Mouse (Mus musculus) urinary bladder, postnatal 14 days (tissue): ENCODE measurements around the gene Gramd1b.

Source experiments
- DNase-seq: peaks from one replicate; pipeline ENCODE4 v3.0.0; 2021; ENCODE audit warnings: low spot score

Gene Gramd1b

DNA sequence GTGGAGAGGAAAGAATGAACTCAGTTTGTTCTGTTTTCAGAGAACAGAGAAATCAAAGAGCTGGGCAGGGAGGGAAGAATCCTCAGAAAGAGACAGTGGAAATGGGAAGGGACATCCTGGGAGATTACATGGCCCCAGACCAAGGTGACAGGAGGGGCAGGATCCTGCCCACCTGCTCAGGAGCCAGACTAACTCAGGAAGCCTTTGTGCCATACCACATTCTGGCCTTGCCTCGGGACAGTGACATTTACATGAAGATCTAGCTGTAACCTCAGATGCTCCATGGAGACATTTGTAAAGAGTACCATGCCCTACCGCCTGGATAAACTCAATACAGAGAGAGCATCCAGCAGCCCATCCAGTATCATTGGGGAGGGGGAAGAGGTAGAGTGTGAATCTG lies 196.6 kb downstream of the Gramd1b start:
- DNase-seq: no peak

DNA sequence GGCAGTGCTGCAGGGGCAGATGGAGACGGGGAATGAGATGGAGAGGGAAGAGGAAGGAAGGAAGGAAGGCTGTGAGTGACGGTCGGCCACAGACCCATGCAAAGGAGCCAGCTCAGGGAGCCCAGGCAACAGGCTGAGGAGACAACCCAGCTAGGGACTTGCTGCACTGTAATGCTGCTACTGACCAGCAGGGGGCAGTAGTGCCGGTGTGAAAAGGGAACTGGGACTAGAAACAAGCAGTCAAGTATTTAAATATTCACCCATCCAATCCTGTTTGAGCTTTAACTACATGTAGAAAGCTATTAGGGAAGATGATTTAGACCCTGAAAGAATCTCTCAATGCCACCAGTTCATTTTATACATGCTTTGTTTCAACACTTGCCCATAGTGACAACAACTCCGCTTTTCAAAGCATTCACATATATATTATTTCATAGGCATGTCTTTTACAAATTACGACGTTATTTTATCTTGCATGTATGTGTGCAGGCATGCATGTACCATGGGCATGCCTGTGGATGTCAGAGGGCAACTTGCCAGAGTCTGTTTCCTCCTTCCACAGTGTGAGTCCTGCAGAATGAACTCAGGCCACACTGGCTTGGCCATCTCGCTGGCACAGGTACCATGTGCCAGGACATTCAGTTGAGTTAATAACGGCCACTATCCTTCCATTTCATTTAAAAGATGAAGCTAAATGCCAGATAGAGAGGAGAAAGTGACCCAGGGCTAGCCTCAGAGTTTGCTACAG lies 197.4 kb downstream of the Gramd1b start:
- peak; percentile 74 for DNase-seq

DNA sequence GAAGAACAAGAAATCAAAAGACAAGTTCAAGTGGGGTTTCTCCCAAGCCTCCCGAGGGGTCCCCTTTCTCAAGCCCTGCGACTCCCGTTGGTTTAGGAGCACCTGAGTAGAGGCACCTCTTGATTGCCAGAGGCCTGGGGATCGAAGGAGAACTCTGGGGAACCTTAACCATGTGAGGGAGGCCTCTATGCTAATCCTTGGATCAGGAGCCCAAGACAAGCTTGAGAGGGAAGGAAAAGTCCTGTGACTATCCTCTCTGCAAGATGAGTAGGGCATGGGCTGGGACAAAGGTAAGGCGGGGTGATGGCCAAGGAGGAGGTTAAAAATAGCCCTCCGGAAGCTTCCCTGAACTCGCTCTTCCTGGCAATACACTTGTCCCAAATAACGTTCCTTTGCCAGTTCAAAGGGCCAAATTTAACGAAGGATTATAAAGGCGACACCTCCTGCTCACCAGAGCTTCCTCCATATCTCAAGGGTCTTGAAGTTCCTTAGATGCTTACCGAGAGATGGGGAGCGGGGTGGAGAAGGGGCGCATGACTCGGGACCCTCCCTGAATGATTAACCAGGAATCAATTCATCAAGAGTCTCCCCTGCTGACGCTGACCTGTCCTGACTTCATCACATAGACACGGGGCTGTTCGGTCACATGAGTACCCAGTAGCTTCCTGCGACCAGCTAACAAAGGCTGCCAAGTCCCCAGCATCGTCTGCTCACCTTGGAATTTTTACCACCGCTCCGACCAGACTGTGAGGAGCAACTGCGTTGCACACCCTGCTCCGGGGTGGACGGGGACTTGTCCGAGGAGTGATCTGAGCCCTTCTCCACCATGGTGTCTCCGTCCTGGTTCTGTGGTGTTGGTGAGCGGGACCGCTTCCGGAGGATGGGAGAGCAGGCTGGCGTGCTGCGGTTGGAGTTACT lies 198.2 kb downstream of the Gramd1b start:
- no peak for DNase-seq

DNA sequence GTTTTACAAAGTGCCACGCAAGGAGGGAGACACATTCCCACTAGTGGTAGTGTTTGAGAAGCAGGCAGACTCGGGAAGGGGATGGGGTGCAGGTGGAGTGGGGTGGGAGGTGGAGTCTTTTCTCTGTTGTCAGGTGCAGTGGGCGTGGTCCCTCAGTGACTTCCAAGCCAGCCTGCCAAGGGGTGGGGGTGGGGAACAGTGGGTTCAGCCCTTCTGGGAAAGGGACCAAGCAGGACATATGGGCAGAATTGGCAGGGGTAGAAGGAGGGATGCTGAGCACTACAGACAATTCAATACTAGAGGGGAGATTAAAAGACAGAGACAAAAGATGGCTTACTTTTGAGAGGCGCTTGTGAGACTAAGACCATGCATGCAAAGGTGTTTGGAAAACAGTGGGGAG lies 198.9 kb downstream of the Gramd1b start:
- DNase-seq: no peak

DNA sequence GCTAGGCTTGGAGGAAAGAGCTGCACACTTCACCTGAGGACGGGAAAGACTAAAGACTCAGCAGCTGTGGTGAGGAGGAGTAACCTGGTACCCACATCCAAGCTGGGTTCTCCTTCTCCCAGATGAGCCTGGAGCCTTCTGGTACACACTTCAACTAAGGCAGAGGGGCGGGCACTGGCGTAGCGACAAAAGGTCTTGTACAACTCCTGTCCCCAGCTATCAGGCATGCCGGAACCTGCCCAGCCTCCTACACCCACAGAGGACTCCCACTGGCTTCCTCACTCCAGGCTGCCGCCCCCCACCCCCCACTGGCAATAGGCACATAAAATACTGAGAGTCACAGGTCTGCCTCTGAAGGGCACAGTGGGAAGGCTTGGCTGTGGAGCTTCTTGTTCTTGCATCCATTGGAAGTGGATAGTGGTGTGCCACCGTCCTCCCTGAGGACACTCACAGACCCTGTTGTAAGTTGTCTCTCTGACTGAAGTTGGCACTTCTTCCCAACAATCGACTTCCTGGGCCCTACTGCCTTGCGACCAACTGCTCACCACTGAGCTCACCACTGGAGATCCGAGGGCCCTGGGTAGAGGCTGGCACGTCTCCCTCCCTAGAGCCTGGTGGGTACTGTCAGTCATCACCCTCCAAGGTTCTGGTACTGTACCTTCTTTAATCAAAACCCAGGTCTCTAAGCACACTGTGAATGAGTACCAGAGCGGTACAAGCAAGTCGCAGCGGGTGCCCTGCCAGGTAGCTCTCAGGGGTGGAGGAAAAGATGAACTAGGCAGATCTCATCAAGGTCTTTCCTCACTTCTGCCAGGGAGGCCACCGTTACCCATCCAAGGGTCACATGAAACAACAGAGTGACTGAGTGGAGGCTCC lies 199.5 kb downstream of the Gramd1b start:
- no peak for DNase-seq

DNA sequence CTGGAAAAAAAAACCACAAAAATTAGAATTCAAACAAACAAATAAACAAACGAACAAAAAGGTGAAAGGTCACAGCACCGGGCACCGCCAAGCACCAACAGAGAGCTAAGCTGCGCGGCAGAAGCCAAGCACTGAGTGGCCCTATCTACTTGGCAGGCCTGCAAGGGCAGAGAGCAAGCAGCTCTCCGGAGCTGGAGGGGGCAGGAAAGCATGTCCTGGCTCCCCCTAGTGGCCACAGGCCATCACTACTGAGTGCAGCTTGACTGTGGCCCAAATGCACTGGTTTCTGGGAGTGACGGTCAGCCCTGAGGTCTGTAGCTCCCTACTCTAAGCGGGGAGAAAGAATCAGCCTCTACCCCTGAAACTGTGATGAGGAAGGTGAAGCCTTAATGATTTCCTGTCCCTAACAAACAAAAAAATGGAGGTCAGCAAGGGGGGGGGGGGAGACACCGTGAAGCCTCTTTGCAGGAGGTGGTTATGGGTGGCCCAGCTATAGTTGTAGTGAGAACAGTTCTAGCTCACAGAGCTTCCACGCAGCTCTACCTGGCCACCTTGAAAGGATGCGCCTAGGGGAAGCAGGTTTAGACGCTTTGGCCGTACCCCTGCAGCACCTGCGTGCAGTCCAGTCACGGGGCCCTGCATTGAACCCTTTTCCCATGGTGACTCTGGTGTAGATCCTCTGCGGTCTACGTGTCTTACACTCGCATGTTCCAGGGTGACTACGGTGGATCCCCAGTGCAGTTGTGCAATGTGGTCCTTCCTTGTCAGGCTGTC lies 200.4 kb downstream of the Gramd1b start:
- peak; percentile 92 for DNase-seq

DNA sequence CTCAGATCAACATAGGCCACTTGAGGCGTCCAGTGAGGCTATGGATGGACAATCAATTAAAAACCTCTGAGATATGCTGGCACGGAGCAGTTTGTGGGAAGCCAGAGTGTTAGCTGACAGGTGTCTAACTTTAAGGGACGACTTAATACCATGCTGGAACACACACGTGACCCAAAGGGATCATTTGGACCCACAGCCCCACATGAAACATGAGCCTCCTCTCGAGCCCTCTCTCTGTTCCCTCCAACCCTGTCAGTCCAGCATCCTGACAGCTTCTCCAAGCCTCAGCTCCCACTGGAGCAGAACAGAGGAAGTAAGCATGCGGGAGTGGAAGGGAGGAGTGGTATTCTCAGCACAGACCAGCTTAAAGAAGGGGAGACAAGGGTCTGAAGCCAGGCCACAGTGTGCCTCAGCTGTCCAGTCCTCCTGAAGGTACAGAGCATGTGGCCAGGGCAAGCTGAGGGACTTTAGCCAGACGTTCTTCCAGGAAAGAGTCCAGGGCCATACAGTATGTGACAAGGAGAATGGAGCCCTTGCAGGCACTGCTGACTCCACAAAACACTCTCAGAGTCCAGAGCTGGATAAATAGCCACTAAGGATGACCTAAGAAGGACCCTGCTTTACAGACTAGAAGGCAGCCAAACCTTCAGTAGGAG lies 204.8 kb downstream of the Gramd1b start:
- no peak for DNase-seq

DNA sequence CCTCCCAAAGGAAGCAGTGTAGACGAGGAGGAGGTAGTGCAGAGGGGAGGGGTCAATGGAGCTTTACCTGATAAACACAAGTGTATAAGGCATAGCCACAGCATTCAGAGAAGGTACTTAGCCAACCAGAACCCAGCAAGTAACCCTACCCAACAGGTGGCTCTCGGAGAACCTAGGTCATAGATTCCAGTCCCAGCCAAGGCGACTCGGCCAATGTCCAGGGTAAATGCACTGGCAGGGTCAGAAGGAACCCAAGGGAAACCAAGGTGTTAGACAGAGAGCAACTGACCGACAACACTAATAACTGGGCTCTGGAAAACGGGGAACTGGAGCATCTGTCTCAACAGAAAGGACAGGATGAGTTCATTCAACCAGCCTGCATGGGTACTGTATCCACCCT lies 206.4 kb downstream of the Gramd1b start:
- no peak for DNase-seq

DNA sequence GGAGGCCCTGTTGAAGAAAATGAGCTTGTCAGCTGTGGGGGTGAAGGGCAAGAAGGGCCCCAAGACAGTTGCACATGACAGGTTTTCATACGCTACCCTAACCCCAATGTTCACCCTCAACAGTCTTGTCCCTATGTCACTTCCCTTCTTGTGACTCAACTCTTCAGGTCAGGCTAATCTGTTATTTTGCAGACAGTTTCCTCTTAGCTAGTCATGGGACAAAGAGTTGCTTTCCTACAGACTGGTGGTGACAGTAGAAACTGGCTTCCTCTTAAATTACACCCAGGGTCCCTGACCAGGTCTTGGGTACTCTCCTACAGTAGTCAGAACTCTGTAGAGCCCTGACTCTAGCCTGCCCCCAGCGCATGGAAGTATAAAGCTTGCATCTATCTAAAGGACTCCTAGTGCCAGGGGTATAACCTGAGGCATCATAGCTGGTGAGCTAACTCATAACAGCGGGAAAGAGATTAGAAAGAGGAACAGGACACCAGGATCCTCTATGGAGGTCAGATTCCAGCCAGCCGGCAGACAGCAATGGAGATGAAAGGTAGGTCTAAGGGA lies 206.9 kb downstream of the Gramd1b start:
- DNase-seq: no peak

DNA sequence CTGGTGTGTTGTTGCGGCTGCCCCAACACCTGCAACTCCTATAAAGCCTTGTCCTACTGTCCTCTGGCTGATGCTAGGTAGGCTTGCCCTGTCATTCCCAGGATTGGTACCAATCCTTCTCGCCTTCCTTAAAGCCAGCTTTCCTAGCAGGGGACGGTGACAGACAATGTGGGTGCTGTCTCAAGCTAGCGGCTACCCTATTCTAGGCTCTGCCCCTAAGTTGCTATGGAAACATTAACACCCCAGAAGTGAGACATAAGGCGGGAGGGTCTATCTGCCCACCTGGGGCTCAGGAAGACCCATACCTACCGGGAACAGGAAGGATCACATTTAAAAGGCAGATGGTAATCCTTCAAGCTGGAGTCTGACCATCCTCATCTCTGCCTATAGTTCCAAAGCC lies 207.4 kb downstream of the Gramd1b start:
- no peak for DNase-seq

DNA sequence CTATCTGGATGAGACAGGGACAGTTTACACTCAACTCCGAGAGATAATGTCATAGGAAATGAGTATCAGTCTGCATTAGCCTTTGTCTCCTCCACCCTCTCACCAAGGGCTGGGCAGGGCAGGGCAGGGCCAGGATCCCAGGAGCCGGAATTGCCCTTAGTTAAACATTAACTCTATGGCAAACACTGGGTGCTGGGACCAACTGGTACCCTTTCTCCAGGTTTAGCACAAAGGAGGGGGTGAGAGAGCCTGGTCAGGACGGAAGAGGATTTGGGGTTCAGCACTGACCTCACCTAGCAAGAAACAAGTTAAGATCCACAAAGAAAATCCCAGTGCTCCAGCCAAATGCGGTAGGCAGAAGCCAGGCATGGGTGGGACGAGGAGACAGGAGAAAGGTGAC lies 208.0 kb downstream of the Gramd1b start:
- DNase-seq: no peak

DNA sequence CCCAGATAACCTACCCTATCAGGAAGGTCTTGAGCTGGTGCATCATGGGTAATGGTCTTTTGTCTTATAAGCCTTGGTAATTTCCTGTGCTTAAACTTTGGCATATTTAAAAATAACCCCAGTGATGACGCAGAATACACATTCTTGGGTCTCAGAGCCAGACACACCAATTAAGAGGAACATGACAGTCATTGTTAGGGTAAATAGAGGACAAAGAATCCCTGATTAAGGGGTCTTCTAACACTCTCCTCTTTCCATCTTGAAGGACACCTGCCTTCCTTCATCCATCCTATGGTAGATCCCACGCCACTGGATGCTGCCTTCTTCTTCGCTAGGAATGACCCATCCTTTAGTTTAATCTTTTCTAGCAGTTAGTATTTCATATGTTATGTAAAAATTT lies 208.8 kb downstream of the Gramd1b start:
- no peak for DNase-seq

DNA sequence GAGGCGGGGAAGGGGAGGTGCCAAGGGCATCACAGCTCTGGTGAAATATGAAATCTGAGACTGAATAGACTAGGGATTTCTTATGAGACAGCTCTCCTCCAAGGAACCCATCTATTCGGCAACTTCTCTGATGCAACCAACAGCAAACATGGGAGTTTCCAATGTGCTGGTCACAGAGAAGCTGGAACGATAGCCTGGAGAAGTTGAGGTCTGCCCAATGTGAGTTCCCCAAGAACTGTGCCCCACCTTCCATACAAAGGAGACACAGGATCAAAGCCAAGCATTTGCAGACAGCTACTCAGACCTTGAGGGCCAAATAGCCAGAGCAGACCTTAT lies 209.5 kb downstream of the Gramd1b start:
- DNase-seq: no peak

DNA sequence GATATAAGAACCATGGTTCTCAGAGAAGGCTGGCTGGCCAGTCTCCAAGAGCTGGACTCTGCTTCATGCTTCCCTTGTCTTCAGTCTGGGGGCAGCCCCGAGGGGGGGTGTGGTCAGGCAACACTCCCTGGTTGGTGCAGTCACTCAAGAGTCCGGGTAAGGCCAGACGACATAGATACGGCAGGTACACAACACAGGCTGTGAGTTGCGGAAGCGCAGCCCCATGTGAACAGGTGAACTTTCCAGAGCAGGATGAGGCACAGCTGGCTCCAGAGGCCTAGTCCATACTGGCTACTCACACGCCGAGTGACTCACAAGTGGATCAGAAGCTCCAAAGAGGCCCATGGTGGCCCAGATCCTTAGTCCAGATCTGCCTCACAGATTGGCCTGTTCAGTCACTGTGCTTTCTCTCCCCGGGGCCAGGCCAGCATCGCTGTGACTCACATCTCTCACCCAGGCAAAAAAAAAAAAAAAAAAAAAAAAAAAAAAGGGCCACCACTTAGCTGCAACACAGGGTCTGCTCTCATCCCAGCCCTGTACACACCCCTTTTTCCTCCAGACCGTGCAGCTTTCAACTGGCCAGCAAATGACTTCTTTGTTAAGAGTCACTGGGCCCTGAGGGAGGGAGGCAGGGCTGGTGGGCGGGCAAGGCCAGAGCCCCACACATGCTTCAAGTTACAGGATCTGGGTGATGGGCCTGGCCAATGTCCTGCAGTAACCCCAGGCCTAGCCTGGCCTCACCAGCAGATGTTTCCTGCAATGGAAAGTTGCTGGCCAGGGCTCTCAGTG lies 210.1 kb downstream of the Gramd1b start:
- DNase-seq: peak; percentile 82

DNA sequence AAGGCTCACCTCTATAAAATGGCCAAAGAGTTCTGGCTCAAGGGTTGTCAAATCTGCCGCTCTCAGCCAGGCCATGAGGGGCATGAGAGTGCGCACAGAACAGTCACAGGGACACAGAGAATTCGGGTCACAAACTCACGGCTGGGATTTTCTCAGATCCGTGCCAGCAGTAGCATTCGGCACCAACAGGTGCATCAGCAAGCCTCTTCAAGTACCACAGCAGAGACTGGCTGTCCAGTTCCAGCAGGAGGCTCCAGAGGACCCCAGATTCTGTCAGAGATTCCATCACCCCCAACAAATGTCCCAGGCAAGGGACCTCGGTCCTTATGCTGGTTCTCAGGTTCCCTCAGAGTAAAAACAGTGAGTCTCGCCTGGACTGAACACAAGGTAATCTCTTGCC lies 210.8 kb downstream of the Gramd1b start:
- no peak for DNase-seq

DNA sequence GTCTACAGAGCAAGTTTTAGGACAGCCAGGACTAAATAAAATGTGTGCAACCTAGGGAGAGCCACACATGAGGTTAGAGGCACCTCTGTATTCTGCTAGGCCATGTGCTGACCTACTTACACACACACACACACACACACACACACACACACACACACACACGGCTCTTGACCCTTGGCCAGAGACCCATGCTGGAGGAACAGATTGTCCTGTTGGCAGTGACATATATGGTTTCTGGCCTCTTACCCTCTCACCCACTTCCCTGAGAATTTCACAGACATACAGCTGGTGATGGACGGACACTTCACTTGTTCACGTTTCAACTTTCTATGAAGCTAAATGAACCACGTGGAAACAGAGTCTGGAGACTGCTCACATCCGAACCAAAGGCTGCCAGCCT lies 212.4 kb downstream of the Gramd1b start:
- no peak for DNase-seq

DNA sequence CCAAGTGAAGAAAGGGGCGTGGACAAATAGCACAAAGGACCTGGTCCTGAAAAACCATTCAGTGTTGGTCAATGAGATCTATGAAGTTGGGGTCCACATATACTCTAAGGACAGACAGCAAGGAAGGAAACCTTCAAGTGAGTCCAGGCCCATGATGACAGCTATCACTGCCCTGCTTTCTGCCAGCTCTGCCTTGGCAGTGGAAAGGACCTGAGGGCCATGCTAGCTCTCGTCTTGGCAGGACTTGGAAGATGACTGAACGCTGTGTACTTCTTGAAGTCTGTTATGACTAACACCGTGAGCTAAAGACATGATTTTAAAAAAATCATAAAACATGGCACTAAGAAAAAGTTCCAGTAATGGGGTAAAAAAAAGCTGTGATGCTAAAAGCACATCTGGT lies 213.4 kb downstream of the Gramd1b start:
- peak; percentile 24 for DNase-seq

DNA sequence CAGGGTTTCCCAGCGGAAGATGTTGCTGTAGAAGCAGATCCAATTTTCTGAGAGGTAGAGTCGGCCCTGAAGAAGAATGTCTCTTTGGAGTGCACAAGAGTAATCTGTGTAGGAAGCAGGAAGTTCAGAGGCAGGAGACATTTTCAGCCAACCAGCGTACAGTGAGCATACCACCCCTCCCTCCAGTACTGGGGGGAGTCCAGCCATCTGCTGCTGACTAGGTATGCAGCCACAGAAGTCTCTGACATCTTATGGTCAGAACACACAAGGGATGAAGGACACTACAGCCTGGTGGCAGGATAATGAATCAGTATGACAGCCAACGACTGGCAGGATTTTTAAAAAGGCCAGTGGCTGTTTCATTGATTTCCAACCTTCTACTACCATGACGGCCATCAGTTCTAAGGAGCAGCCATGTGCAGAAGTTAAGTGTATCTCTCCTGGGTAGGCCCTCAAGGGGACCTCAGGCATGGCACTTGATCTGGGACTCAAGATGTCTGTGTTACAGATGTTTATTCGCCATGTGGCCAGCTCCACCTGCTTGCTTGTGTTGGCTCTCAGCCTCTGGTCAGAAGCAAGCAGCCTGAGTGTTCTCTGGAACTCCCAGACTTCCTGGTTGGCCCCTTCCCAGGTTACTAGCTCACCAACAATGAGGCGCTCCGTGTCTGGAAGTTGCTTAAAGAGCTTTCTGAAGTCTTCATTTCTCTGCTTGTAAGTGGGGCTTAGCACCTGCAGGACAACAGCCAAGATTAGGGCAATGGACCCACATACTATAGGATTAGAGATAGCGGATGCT lies 214.1 kb downstream of the Gramd1b start:
- peak; percentile 40 for DNase-seq

DNA sequence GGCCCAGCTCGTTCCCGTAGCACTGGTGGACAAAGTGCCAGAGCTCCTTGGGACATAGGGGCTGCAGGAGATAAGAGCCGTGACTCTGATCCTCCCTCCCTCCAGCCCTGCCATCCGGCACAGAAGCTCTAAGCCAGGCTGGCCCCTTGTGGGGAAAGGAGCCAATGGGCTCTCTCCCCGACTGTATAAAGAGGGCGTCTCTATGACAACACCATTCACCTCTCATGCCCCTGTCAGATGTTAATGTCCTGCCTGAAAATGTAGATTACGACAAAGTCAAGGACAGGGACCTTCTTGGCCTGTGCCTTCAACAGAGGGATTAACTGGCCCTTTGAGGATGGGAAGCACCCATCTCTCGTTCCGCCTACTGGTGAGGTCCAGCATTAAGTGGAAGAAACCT lies 219.4 kb downstream of the Gramd1b start:
- DNase-seq: no peak
